Mouse (Mus musculus) heart, embryonic 10.5 days (tissue): ENCODE data around the gene Tmed10. TPM values are rescaled to one million over a fixed set of nuclear protein-coding genes. Genes with fewer than 3 reads are reported as not detected.

Experiments used
- DNase-seq: peaks from one replicate; pipeline ENCODE4 v3.0.0-alpha.2; 2017; ENCODE audit warnings: low spot score
- H3K27ac ChIP-seq: fragments of 300-500 bp; sonication (generic); 2 replicates; pipeline ENCODE4 v1.5.1; 2016; ENCODE audit warnings: mild to moderate bottlenecking
- H3K27me3 ChIP-seq: fragments of 300-500 bp; sonication (generic); 2 replicates; pipeline ENCODE4 v1.6.1; 2016; ENCODE audit warnings: mild to moderate bottlenecking; ENCODE audit not compliant: poor library complexity, insufficient read depth, severe bottlenecking
- H3K36me3 ChIP-seq: fragments of 300-500 bp; sonication (generic); 2 replicates; pipeline ENCODE4 v1.6.1; 2016; ENCODE audit warnings: mild to moderate bottlenecking, moderate library complexity
- H3K4me1 ChIP-seq: fragments of 300-500 bp; sonication (generic); 2 replicates; pipeline ENCODE4 v1.6.1; 2016; ENCODE audit warnings: mild to moderate bottlenecking
- H3K4me3 ChIP-seq: fragments of 300-500 bp; sonication (generic); 2 replicates; pipeline ENCODE4 v1.5.1; 2016; ENCODE audit warnings: mild to moderate bottlenecking, moderate library complexity
- H3K9me3 ChIP-seq: fragments of 300-500 bp; sonication (generic); 2 replicates; pipeline ENCODE4 v1.6.1; 2016; ENCODE audit warnings: mild to moderate bottlenecking, moderate library complexity
- WGBS: fragments of 180-500 bp; shearing (Covaris S2); methylation state at CpG from one replicate; pipeline ENCODE4 v1.1.7; 2016; 5-methylcytosine and 5-hydroxymethylcytosine counted together
- polyA plus RNA-seq: library from polyadenylated mRNA; unstranded; fragments of >200 nt; fragmentation: Nextera tagmentation; extraction: Ambion mirVana; gene quantifications from 2 replicates; pipeline ENCODE4 v1.2.1, GENCODE M21; 2016

Gene Tmed10
- polyA plus RNA-seq, 1 experiment from 2014 or later, result 314 TPM

- no peak for DNase-seq
- WGBS, result 45% methylated on average over 4 of the region's 4 CpGs
- Histone ChIP-seq H3K27ac (peak overlapping the region; percentile 99; the same call in 1 of the 2 replicates), H3K4me1 (peaks cover 19% of the 10 kb centered on the region; the same call in 1 of the 2 replicates), H3K9me3 (no peaks in the 10 kb centered on the region), H3K4me3 (peak overlapping the region; percentile 99), H3K27me3 (no peaks in the 10 kb centered on the region), H3K36me3 (peaks cover 39% of the 10 kb centered on the region)
Measured at GRCm38 (mm10) chr12:85339947-85340346, 34.7 kb downstream of the Tmed10 start.

GRCm38 (mm10) chr12:85339243-85339729, 35.4 kb downstream of the Tmed10 start, which contains the start of gene Nek9:
TSS of gene Nek9 (minus strand) at chr12:85339362.
- peak within 1 kb of the TSS; percentile 99 for H3K4me3 ChIP-seq
- H3K27me3 ChIP-seq, result no peaks in the 10 kb centered on the region
- WGBS, result 0% methylated on average over 36 of the region's 36 CpGs
- H3K27ac ChIP-seq, result peak within 1 kb of the TSS; percentile 99
- peaks cover 16% of the 10 kb centered on the region; the same call in 1 of the 2 replicates for H3K4me1 ChIP-seq
- no peaks in the 10 kb centered on the region for H3K9me3 ChIP-seq
- peaks cover 39% of the 10 kb centered on the region for H3K36me3 ChIP-seq
- DNase-seq, result peak; percentile 96

- H3K36me3 ChIP-seq, result peaks cover 39% of the 10 kb centered on the region
- H3K27ac ChIP-seq, result peak overlapping the region; percentile 99
- H3K27me3 ChIP-seq, result no peaks in the 10 kb centered on the region
- under 1% methylated on average over 41 of the region's 42 CpGs for WGBS
- H3K4me1 ChIP-seq, result peaks cover 16% of the 10 kb centered on the region; the same call in 1 of the 2 replicates
- no peaks in the 10 kb centered on the region for H3K9me3 ChIP-seq
- H3K4me3 ChIP-seq, result peak overlapping the region; percentile 99
- DNase-seq, result peak; percentile 77
Measured at GRCm38 (mm10) chr12:85338815-85339214, 35.8 kb downstream of the Tmed10 start.

GRCm38 (mm10) chr12:85337567-85338311, 36.9 kb downstream of the Tmed10 start:
- peaks cover 16% of the 10 kb centered on the region; the same call in 1 of the 2 replicates for H3K4me1 ChIP-seq
- WGBS, result 74% methylated on average over 6 of the region's 6 CpGs
- H3K4me3 ChIP-seq, result peak overlapping the region; percentile 99
- H3K27me3 ChIP-seq, result no peaks in the 10 kb centered on the region
- peaks cover 41% of the 10 kb centered on the region for H3K36me3 ChIP-seq
- H3K27ac ChIP-seq, result no peak overlapping the region
- H3K9me3 ChIP-seq, result no peaks in the 10 kb centered on the region
- no peak for DNase-seq

- 91% methylated on average over 7 of the region's 7 CpGs for WGBS
- H3K27me3 ChIP-seq, result no peaks in the 10 kb centered on the region
- no peaks in the 10 kb centered on the region for H3K4me1 ChIP-seq
- H3K4me3 ChIP-seq, result no peak overlapping the region
- no peaks in the 10 kb centered on the region for H3K9me3 ChIP-seq
- H3K27ac ChIP-seq, result no peak overlapping the region
- peaks cover 78% of the 10 kb centered on the region for H3K36me3 ChIP-seq
- DNase-seq, result no peak
Measured at GRCm38 (mm10) chr12:85330153-85330552, 44.5 kb downstream of the Tmed10 start.

GRCm38 (mm10) chr12:85308651-85309050, 66.0 kb downstream of the Tmed10 start:
- H3K27me3 ChIP-seq, result no peaks in the 10 kb centered on the region
- no peaks in the 10 kb centered on the region for H3K9me3 ChIP-seq
- DNase-seq, result peak; percentile 55
- 66% methylated on average over 3 of the region's 3 CpGs for WGBS
- H3K4me1 ChIP-seq, result peaks cover 6% of the 10 kb centered on the region; the same call in 1 of the 2 replicates
- H3K27ac ChIP-seq, result no peak overlapping the region
- H3K36me3 ChIP-seq, result peaks cover 98% of the 10 kb centered on the region
- no peak overlapping the region for H3K4me3 ChIP-seq

GRCm38 (mm10) chr12:85305247-85305892, 69.3 kb downstream of the Tmed10 start:
- DNase-seq, result peak; percentile 84
- Histone ChIP-seq H3K36me3 (peaks cover 98% of the 10 kb centered on the region), H3K27me3 (no peaks in the 10 kb centered on the region), H3K27ac (peak overlapping the region; percentile 47; the same call in 1 of the 2 replicates), H3K4me1 (peaks cover 6% of the 10 kb centered on the region; the same call in 1 of the 2 replicates), H3K9me3 (no peaks in the 10 kb centered on the region), H3K4me3 (peak overlapping the region; percentile 30; the same call in 1 of the 2 replicates)
- WGBS, result 44% methylated on average over 16 of the region's 16 CpGs

GRCm38 (mm10) chr12:85304725-85305124, 69.9 kb downstream of the Tmed10 start:
- H3K9me3 ChIP-seq, result no peaks in the 10 kb centered on the region
- peaks cover 98% of the 10 kb centered on the region for H3K36me3 ChIP-seq
- 82% methylated on average over 4 of the region's 4 CpGs for WGBS
- no peak overlapping the region for H3K4me3 ChIP-seq
- H3K27me3 ChIP-seq, result no peaks in the 10 kb centered on the region
- H3K4me1 ChIP-seq, result peaks cover 6% of the 10 kb centered on the region; the same call in 1 of the 2 replicates
- H3K27ac ChIP-seq, result no peak overlapping the region
- DNase-seq, result no peak

GRCm38 (mm10) chr12:85303256-85303655, 71.4 kb downstream of the Tmed10 start:
- WGBS, result 61% methylated on average over 2 of the region's 2 CpGs
- no peak for DNase-seq
- Histone ChIP-seq H3K4me3 (no peak overlapping the region), H3K9me3 (no peaks in the 10 kb centered on the region), H3K27me3 (no peaks in the 10 kb centered on the region), H3K27ac (no peak overlapping the region), H3K36me3 (peaks cover 92% of the 10 kb centered on the region), H3K4me1 (peaks cover 6% of the 10 kb centered on the region; the same call in 1 of the 2 replicates)

- H3K4me3 ChIP-seq, result no peak overlapping the region
- peaks cover 50% of the 10 kb centered on the region for H3K36me3 ChIP-seq
- H3K4me1 ChIP-seq, result 0 out of 2 replicates have a peak, but pooled peaks cover 5% of the 10 kb centered on the region
- DNase-seq, result no peak
- H3K27me3 ChIP-seq, result no peaks in the 10 kb centered on the region
- 91% methylated on average over 1 of the region's 1 CpGs for WGBS
- no peak overlapping the region for H3K27ac ChIP-seq
- 0 out of 2 replicates have a peak, but pooled peaks cover 6% of the 10 kb centered on the region for H3K9me3 ChIP-seq
Measured at GRCm38 (mm10) chr12:85298835-85299180, 75.8 kb downstream of the Tmed10 start.

GRCm38 (mm10) chr12:85298127-85298834, 76.4 kb downstream of the Tmed10 start:
- H3K27me3 ChIP-seq, result no peaks in the 10 kb centered on the region
- 0 out of 2 replicates have a peak, but pooled peaks cover 5% of the 10 kb centered on the region for H3K4me1 ChIP-seq
- 86% methylated on average over 11 of the region's 11 CpGs for WGBS
- no peak overlapping the region for H3K27ac ChIP-seq
- H3K4me3 ChIP-seq, result no peak overlapping the region
- H3K9me3 ChIP-seq, result 0 out of 2 replicates have a peak, but pooled peaks cover 6% of the 10 kb centered on the region
- peak; percentile 51 for DNase-seq
- H3K36me3 ChIP-seq, result peaks cover 47% of the 10 kb centered on the region

- H3K9me3 ChIP-seq, result 0 out of 2 replicates have a peak, but pooled peaks cover 6% of the 10 kb centered on the region
- no peaks in the 10 kb centered on the region for H3K27me3 ChIP-seq
- no peak for DNase-seq
- H3K4me3 ChIP-seq, result no peak overlapping the region
- H3K36me3 ChIP-seq, result peaks cover 40% of the 10 kb centered on the region
- H3K4me1 ChIP-seq, result peaks cover 7% of the 10 kb centered on the region; the same call in 1 of the 2 replicates
- 80% methylated on average over 10 of the region's 10 CpGs for WGBS
- no peak overlapping the region for H3K27ac ChIP-seq
Measured at GRCm38 (mm10) chr12:85297345-85297997, 77.2 kb downstream of the Tmed10 start.
